Mouse (Mus musculus) liver, embryonic 14.5 days (tissue): ENCODE data around the gene Apoh. TPM values are rescaled to one million over a fixed set of nuclear protein-coding genes. Genes with fewer than 3 reads are reported as not detected.

Experiments
- ATAC-seq: fragments of 200-750 bp; cut with Nextera tagmentation; 2 replicates; pipeline ENCODE4 v1.8.0; 2017; ENCODE audit warnings: moderate number of reproducible peaks, mild to moderate bottlenecking, moderate library complexity; ENCODE audit not compliant: insufficient read depth
- DNase-seq, 3 experiments: peaks; one replicate each; pipeline ENCODE4 v3.0.0-alpha.2; 2012 to 2013; ENCODE audit warnings: low read depth in 3 of 3, low spot score in 3 of 3
- H3K27ac ChIP-seq: fragments of 300-500 bp; sonication (generic); 2 replicates; pipeline ENCODE4 v1.5.1; 2014; ENCODE audit warnings: moderate library complexity, mild to moderate bottlenecking, control low read depth, inconsistent platforms
- H3K27me3 ChIP-seq: fragments of 300-500 bp; sonication (generic); 2 replicates; pipeline ENCODE4 v1.6.1; 2014; ENCODE audit warnings: mild to moderate bottlenecking, low read length, moderate library complexity; ENCODE audit not compliant: control insufficient read depth, insufficient read depth
- H3K36me3 ChIP-seq: fragments of 300-500 bp; sonication (generic); replicated peaks from 2 replicates; pipeline ENCODE4 v1.6.1; 2014; ENCODE audit warnings: low read depth; ENCODE audit not compliant: control insufficient read depth, insufficient read depth
- H3K4me1 ChIP-seq, 2 experiments: fragments of 200-500 bp in 1 of 2; fragments of 300-500 bp in 1 of 2; sonication (generic) in 1 of 2; replicated peaks; 2 replicates each; pipeline ENCODE4 v1.6.1; 2012 to 2014; ENCODE audit warnings: antibody characterized with exemption in 1 of 2, inconsistent platforms in 1 of 2, low read length in 1 of 2; ENCODE audit not compliant: control insufficient read depth in 2 of 2, insufficient read depth in 2 of 2
- H3K4me2 ChIP-seq: fragments of 300-500 bp; sonication (generic); 2 replicates; pipeline ENCODE4 v1.6.1; 2014; ENCODE audit warnings: low read depth, mild to moderate bottlenecking, control low read depth, moderate library complexity
- H3K4me3 ChIP-seq, 2 experiments: fragments of 200-500 bp in 1 of 2; fragments of 300-500 bp in 1 of 2; sonication (generic) in 1 of 2; 2 replicates each; pipeline ENCODE4 v1.5.1; 2012 to 2014; ENCODE audit warnings: low read depth in 2 of 2, low read length in 2 of 2, mild to moderate bottlenecking in 2 of 2, control low read depth in 1 of 2, inconsistent platforms in 1 of 2, moderate library complexity in 1 of 2; ENCODE audit not compliant: insufficient read depth in 1 of 2
- H3K9ac ChIP-seq: fragments of 300-500 bp; sonication (generic); replicated peaks from 2 replicates; pipeline ENCODE4 v1.6.1; 2014; ENCODE audit warnings: mild to moderate bottlenecking, control low read depth, moderate library complexity
- H3K9me3 ChIP-seq: fragments of 300-500 bp; sonication (generic); 2 replicates; pipeline ENCODE4 v1.6.1; 2016; ENCODE audit warnings: low read length, mixed read lengths; ENCODE audit not compliant: control insufficient read depth
- CTCF ChIP-seq: IDR thresholded peaks from 2 replicates; pipeline ENCODE4 v1.5.1; 2016; ENCODE audit warnings: antibody characterized with exemption, low read depth, control low read depth
- EP300 ChIP-seq: IDR thresholded peaks from 2 replicates; pipeline ENCODE4 v1.6.1; 2016; ENCODE audit warnings: antibody characterized with exemption, low read depth
- WGBS: fragments of 180-500 bp; shearing (Covaris S2); extraction: QIAGEN DNeasy Blood & Tissue Kit; methylation state at CpG from one replicate; pipeline ENCODE4 v1.1.7; 2014; ENCODE audit not compliant: insufficient replicate concordance; 5-methylcytosine and 5-hydroxymethylcytosine counted together
- polyA plus RNA-seq, 2 experiments: library from polyadenylated mRNA; depleted of rRNA in 1 of 2; stranded (reverse) in 1 of 2; unstranded in 1 of 2; fragments of >200 nt; fragmentation: Nextera tagmentation in 1 of 2; extraction: Ambion mirVana in 1 of 2; gene quantifications; 2 replicates each; pipeline versions ENCODE4 v1.2.1 to v1.2.3; 2012 to 2014

The Apoh gene
- polyA plus RNA-seq, 2 experiments, result 286 to 287 TPM

GRCm38 (mm10) chr11:108423221-108423620 is 80.1 kb downstream of the Apoh start:
- H3K4me1 ChIP-seq, result no peaks in the 10 kb centered on the region
- no peak overlapping the region for H3K4me3 ChIP-seq
- ATAC-seq, result no peak
- no peak overlapping the region for H3K9ac ChIP-seq
- H3K9me3 ChIP-seq, result no peaks in the 10 kb centered on the region
- TF ChIP-seq EP300, result no peak
- TF ChIP-seq CTCF, result no peak
- no peak overlapping the region for H3K27ac ChIP-seq
- H3K27me3 ChIP-seq, result peaks cover 7% of the 10 kb centered on the region
- 55% methylated on average over 7 of the region's 7 CpGs for WGBS
- no peaks in the 10 kb centered on the region for H3K36me3 ChIP-seq
- no peak for DNase-seq
- no peak overlapping the region for H3K4me2 ChIP-seq

- H3K9me3 ChIP-seq, result no peaks in the 10 kb centered on the region
- peaks cover 7% of the 10 kb centered on the region for H3K27me3 ChIP-seq
- peak overlapping the region in 1 of 2 experiments; percentile 56; a peak in 1 of 4 replicates for H3K4me3 ChIP-seq
- no peaks in the 10 kb centered on the region for H3K36me3 ChIP-seq
- H3K4me2 ChIP-seq, result peak overlapping the region; percentile 63
- DNase-seq (no peak), ATAC-seq (no peak)
- no peak for TF ChIP-seq CTCF
- TF ChIP-seq EP300, result no peak
- no peak overlapping the region for H3K27ac ChIP-seq
- WGBS, result 20% methylated on average over 5 of the region's 5 CpGs
- no peak overlapping the region for H3K9ac ChIP-seq
- H3K4me1 ChIP-seq, result no peaks in the 10 kb centered on the region
Measured at GRCm38 (mm10) chr11:108424111-108424510, 81.0 kb downstream of the Apoh start.

- TF ChIP-seq CTCF (no peak), EP300 (no peak)
- no peaks in the 10 kb centered on the region for H3K36me3 ChIP-seq
- under 1% methylated on average over 61 of the region's 61 CpGs for WGBS
- H3K9ac ChIP-seq, result peak within 1 kb of the TSS; percentile 40
- H3K4me2 ChIP-seq, result peak within 1 kb of the TSS; percentile 63
- H3K27ac ChIP-seq, result no peak within 1 kb of the TSS
- H3K9me3 ChIP-seq, result no peaks in the 10 kb centered on the region
- peak within 1 kb of the TSS; percentile 56 to 61 for H3K4me3 ChIP-seq
- DNase-seq (peak; percentile 83 to 88 (median 84)), ATAC-seq (peak; percentile 94)
- H3K4me1 ChIP-seq, result no peaks in the 10 kb centered on the region
- H3K27me3 ChIP-seq, result peaks cover 7% of the 10 kb centered on the region
Measured at GRCm38 (mm10) chr11:108424889-108425591, 81.9 kb downstream of the Apoh start, which contains the start of gene Cep112. TSS of gene Cep112 (plus strand) at chr11:108425192.

GRCm38 (mm10) chr11:108425592-108425921 is 82.4 kb downstream of the Apoh start:
- Histone ChIP-seq H3K9ac (peak overlapping the region; percentile 40), H3K27ac (no peak overlapping the region), H3K27me3 (peaks cover 7% of the 10 kb centered on the region), H3K4me2 (peak overlapping the region; percentile 63), H3K9me3 (no peaks in the 10 kb centered on the region), H3K4me1 (no peaks in the 10 kb centered on the region), H3K4me3 (peak overlapping the region; percentile 56 to 61), H3K36me3 (no peaks in the 10 kb centered on the region)
- TF ChIP-seq CTCF, result no peak
- no peak for TF ChIP-seq EP300
- WGBS, result 12% methylated on average over 14 of the region's 14 CpGs
- DNase-seq (no peak), ATAC-seq (peak; percentile 12; the same call in 1 of the 2 replicates)

- Histone ChIP-seq H3K4me1 (no peaks in the 10 kb centered on the region), H3K4me2 (peak overlapping the region; percentile 63; the same call in 1 of the 2 replicates), H3K4me3 (no peak overlapping the region), H3K9ac (no peak overlapping the region), H3K27me3 (peaks cover 7% of the 10 kb centered on the region), H3K9me3 (no peaks in the 10 kb centered on the region), H3K27ac (no peak overlapping the region), H3K36me3 (no peaks in the 10 kb centered on the region)
- WGBS, result 70% methylated on average over 3 of the region's 3 CpGs
- DNase-seq, result no peak
- TF ChIP-seq CTCF (no peak), EP300 (no peak)
- no peak for ATAC-seq
Measured at GRCm38 (mm10) chr11:108426086-108426485, 82.9 kb downstream of the Apoh start.
